Mouse (Mus musculus): Measurements from ENCODE around the gene Farsa. TPM values are rescaled to one million over a fixed set of nuclear protein-coding genes. Genes with fewer than 3 reads are reported as not detected.

Gene Farsa
- polyA plus RNA-seq, 2 experiments = 78.4 to 105 TPM

DNA sequence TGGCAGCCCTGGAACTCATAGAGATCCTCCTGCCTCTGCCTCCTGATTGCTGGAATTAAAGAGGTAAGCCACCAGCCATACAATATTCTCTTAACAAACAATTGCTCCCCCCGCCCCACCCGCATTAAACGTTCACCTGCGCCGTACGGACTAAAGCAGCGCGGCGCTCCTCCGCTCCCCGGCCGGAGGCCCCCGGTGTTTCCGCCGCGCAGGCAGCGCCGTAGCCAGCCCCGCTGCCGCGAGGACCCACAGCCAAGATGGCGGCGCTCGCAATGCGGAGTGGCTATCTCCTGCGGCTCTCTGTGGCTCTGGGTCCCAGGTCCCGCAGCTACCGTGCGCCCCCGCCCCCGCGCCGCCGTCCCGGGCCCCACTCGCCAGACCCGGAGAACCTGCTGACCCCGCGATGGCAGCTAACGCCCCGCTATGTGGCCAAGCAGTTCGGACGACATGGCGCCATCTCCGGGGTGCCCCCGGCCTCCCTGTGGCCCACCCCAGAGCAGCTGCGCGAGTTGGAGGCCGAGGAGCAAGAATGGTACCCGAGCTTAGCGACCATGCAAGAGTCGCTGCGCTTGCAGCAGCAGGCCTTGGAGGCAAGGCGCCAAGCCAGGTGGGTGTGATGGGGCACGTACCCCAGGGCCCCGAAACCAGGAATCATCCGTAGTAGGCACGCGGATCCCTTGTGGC lies 24.6 kb upstream of the Farsa start:
- Histone ChIP-seq H3K4me2 (replicated peaks; ENCODE audit: low read depth, low read length, severe bottlenecking) (peak overlapping the region; percentile 53), H3K9ac (ENCODE audit: low read depth, low read length, severe bottlenecking) (peak overlapping the region; percentile 96), H3K4me3 (replicated peaks; ENCODE audit: low read length) (peak overlapping the region; percentile 96), H3K27ac (replicated peaks; ENCODE audit: low read depth, low read length) (peak overlapping the region; percentile 94), H3K9me3 (ENCODE audit: control insufficient read depth, low read length) (no peaks in the 10 kb centered on the region), H3K36me3 (ENCODE audit: control insufficient read depth, insufficient read depth, low read length) (peaks cover 37% of the 10 kb centered on the region), H3K4me1 (ENCODE audit: control insufficient read depth, insufficient read depth, low read length) (peaks cover 8% of the 10 kb centered on the region; the same call in 1 of the 2 replicates), H3K27me3 (ENCODE audit: control insufficient read depth, insufficient read depth, low read length) (no peaks in the 10 kb centered on the region)
- ATAC-seq (ENCODE audit: low FRiP score, low read depth) (peak; percentile 77), DNase-seq (ENCODE audit: low spot score) (peak; percentile 64)
- 2% methylated on average over 53 of the region's 59 CpGs for WGBS
- peak; percentile 86; the same call in 1 of the 2 replicates for TF ChIP-seq POLR2A (IDR thresholded peaks at IDR 0.05; ENCODE audit: borderline replicate concordance, extremely low read depth, insufficient read depth, insufficient read length)

DNA sequence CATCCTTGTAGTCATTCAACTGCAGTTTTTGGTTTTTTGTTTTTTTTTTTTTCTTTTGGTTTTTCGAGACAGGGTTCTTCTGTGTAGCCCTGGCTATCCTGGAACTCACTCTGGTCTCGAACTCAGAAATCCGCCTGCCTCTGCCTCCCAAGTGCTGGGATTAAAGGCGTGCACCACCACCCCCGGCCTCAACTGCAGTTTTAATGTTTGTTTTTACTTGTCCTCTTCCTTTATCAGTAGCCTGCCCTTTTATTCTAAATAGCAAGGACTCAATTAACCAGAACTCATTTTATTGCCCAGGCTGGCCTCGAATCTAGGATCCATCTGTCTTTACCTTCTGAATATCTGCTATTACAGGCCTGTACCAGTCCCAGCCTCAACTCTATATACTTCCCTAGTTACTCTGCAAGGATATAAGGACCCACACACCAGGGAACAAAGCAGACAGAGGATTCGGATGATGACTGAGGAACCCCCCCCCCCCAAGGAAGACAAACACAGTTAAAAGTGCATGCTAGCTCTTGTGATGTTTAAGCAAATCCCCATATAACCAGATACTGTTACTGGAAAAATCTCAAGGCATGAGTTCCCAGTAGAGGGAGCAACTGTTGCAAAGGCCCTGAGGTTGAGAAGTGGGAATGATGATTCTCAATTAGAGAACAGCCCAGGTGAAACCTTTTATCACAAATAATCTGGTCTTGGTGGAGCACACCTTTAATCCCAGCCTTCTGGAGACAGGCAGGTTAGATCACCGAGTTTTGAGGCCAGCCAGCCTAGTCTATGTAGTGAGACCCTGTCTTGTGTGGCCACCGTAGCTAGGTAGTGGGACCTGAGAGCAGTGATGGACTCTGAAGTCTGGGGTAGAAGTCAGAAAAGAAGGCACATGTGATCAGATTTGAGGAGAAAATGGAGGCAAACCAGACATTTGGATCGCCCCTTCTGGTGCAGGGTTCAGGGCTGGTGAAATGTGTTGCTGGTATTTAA lies 23.7 kb upstream of the Farsa start:
- peak overlapping the region; percentile 96 for H3K9ac ChIP-seq (ENCODE audit: low read depth, low read length, severe bottlenecking)
- H3K36me3 ChIP-seq (ENCODE audit: control insufficient read depth, insufficient read depth, low read length) = peaks cover 46% of the 10 kb centered on the region
- DNase-seq (ENCODE audit: low spot score) (no peak), ATAC-seq (ENCODE audit: low FRiP score, low read depth) (no peak)
- H3K4me2 ChIP-seq (replicated peaks; ENCODE audit: low read depth, low read length, severe bottlenecking) = peak overlapping the region; percentile 53
- H3K4me3 ChIP-seq (replicated peaks; ENCODE audit: low read length) = peak overlapping the region; percentile 96
- peak overlapping the region; percentile 94 for H3K27ac ChIP-seq (replicated peaks; ENCODE audit: low read depth, low read length)
- H3K4me1 ChIP-seq (ENCODE audit: control insufficient read depth, insufficient read depth, low read length) = peaks cover 9% of the 10 kb centered on the region; the same call in 1 of the 2 replicates
- WGBS = 64% methylated on average over 10 of the region's 10 CpGs
- H3K27me3 ChIP-seq (ENCODE audit: control insufficient read depth, insufficient read depth, low read length) = no peaks in the 10 kb centered on the region
- no peak for TF ChIP-seq POLR2A (IDR thresholded peaks at IDR 0.05; ENCODE audit: borderline replicate concordance, extremely low read depth, insufficient read depth, insufficient read length)
- no peaks in the 10 kb centered on the region for H3K9me3 ChIP-seq (ENCODE audit: control insufficient read depth, low read length)

DNA sequence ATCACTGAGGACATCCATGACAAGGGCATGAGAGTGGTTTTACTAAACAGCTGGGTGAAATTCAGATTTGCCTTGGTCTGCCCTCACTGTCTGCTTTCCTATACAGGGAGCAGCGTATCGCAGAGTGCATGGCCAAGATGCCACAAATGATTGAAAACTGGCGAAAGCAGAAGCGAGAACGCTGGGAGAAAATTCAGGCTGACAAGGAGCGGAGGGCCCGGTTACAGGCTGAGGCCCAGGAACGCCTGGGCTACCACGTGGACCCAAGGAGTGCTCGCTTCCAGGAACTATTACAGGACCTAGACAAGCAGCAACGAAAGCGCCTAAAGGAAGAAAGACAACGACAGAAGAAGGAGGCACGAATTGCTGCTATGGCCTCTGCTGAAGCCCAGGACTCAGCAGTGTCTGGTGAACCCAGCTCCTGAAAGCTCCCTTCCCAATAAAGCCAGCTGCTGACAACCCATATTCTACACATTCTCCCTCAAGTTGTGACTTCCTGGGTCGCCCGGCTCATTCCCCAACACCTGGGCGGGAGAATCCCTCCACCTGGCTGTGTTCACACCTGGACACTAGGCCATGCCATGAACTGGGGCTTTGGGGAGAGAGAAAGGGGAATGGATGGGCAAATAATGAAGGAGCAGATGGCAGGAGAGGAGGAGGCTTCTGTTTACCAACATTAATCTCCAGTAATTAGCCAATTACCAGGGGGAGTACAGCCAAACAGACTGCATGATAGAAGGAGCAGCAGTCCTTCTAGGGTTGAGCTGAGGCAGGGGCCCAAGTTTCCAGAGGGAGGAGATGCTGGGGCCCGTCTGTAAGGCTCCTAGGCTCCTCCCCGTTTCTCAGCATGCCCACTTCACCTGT lies 22.6 kb upstream of the Farsa start:
- no peaks in the 10 kb centered on the region for H3K9me3 ChIP-seq (ENCODE audit: control insufficient read depth, low read length)
- WGBS = 87% methylated on average over 19 of the region's 19 CpGs
- no peak overlapping the region for H3K9ac ChIP-seq (ENCODE audit: low read depth, low read length, severe bottlenecking)
- peaks cover 10% of the 10 kb centered on the region; the same call in 1 of the 2 replicates for H3K4me1 ChIP-seq (ENCODE audit: control insufficient read depth, insufficient read depth, low read length)
- ATAC-seq (ENCODE audit: low FRiP score, low read depth) = no peak
- TF ChIP-seq POLR2A (IDR thresholded peaks at IDR 0.05; ENCODE audit: borderline replicate concordance, extremely low read depth, insufficient read depth, insufficient read length) = no peak
- peaks cover 54% of the 10 kb centered on the region for H3K36me3 ChIP-seq (ENCODE audit: control insufficient read depth, insufficient read depth, low read length)
- no peak overlapping the region for H3K4me3 ChIP-seq (replicated peaks; ENCODE audit: low read length)
- no peak for DNase-seq (ENCODE audit: low spot score)
- H3K27ac ChIP-seq (replicated peaks; ENCODE audit: low read depth, low read length) = no peak overlapping the region
- no peak overlapping the region for H3K4me2 ChIP-seq (replicated peaks; ENCODE audit: low read depth, low read length, severe bottlenecking)
- H3K27me3 ChIP-seq (ENCODE audit: control insufficient read depth, insufficient read depth, low read length) = no peaks in the 10 kb centered on the region

DNA sequence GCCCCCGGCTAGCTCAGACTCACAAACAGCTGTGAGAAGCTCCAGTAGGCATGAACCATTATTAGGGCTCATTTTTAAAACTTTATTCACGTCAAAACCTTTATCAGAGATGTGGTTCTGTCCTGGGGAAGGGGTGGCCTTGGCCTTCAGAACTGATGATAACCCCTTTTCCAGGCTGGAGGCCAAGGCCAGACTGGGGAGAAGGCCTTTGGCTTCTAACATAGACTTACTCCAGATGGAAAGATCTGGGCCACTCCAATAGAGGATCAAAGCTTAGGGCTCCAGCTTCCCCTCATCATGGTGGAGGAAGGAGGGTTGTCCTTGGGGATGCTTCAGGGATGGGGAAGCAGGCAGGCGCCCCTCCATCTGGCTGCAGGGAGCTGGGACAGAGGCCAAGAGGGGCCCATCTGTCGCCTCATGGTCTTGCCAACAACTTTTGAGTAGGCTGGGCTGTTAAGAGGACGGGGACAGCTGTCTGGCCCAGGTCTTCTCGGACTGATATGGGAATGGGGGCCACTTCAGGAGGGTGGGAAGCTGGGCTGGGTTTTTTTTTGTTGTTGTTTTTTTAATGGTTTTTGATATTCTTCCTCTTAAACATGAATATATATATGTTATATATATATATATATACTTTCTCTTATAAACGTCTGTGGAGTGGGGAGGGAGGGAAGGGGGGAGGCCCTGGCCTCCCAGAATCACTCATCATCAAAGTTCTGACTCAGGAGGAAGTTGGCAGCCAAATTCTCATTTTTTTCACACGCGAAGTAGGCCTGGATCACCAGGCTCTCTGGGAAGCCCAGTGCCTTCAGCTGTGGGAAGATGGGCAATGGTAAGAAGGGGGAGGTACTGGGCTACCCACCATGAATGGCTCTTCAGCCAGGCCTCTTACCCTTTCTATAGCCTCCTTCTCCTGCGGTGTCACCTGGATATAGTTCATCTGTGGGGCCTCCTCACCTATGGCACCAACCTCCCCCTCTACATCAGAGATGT lies 21.6 kb upstream of the Farsa start:
- Histone ChIP-seq H3K4me1 (ENCODE audit: control insufficient read depth, insufficient read depth, low read length) (peaks cover 15% of the 10 kb centered on the region; the same call in 1 of the 2 replicates), H3K4me2 (replicated peaks; ENCODE audit: low read depth, low read length, severe bottlenecking) (no peak overlapping the region), H3K4me3 (replicated peaks; ENCODE audit: low read length) (no peak overlapping the region), H3K27ac (replicated peaks; ENCODE audit: low read depth, low read length) (no peak overlapping the region), H3K9ac (ENCODE audit: low read depth, low read length, severe bottlenecking) (no peak overlapping the region), H3K27me3 (ENCODE audit: control insufficient read depth, insufficient read depth, low read length) (no peaks in the 10 kb centered on the region), H3K36me3 (ENCODE audit: control insufficient read depth, insufficient read depth, low read length) (peaks cover 55% of the 10 kb centered on the region), H3K9me3 (ENCODE audit: control insufficient read depth, low read length) (no peaks in the 10 kb centered on the region)
- no peak for TF ChIP-seq POLR2A (IDR thresholded peaks at IDR 0.05; ENCODE audit: borderline replicate concordance, extremely low read depth, insufficient read depth, insufficient read length)
- no peak for ATAC-seq (ENCODE audit: low FRiP score, low read depth)
- WGBS = 79% methylated on average over 10 of the region's 10 CpGs
- DNase-seq (ENCODE audit: low spot score) = peak; percentile 56

Data from limb, embryonic 14.5 days (tissue).